In genomic region chr10:117629169-117629971, GRCm38 (mm10) we compare ENCODE assay signal across 7 mouse cellular contexts. TPM values are rescaled to one million over a fixed set of nuclear protein-coding genes. Genes with fewer than 3 reads are reported as not detected.
DNase-seq lines count a peak whose midpoint lies in the region; ATAC-seq and TF ChIP-seq lines count a peak whose summit lies in the region.

Gene Cpm (plus strand): TSS chr10:117629500.

- peak; percentile 89 for ATAC-seq in granulocyte monocyte progenitor cell, adult 5-6 weeks (replicated peaks; ENCODE audit: poor library complexity, severe bottlenecking)
- ATAC-seq in intestine, embryonic 16.5 days, result peak; percentile 97
- peak; percentile 94 for ATAC-seq in limb, embryonic 13.5 days (ENCODE audit: low FRiP score, low read depth)
- ATAC-seq in midbrain, embryonic 14.5 days (ENCODE audit: low FRiP score, low TSS enrichment), result peak; percentile 64; the same call in 1 of the 2 replicates

- WGBS in intestine, embryonic 16.5 days, result under 1% methylated on average over 73 of the region's 73 CpGs
- under 1% methylated on average over 69 of the region's 73 CpGs for WGBS in limb, embryonic 13.5 days
- under 1% methylated on average over 69 of the region's 73 CpGs for WGBS in midbrain, embryonic 14.5 days
- under 1% methylated on average over 72 of the region's 73 CpGs for WGBS in spleen, adult 2 months

- peak within 1 kb of the TSS; percentile 33; the same call in 1 of the 2 replicates for H3K27ac ChIP-seq in intestine, embryonic 16.5 days (ENCODE audit: low read length)
- no peak within 1 kb of the TSS for H3K27ac ChIP-seq in limb, embryonic 13.5 days
- H3K27ac ChIP-seq in midbrain, embryonic 14.5 days (replicated peaks; ENCODE audit: low read depth, low read length), result no peak within 1 kb of the TSS
- peak within 1 kb of the TSS; percentile 77 for H3K27ac ChIP-seq in spleen, adult 2 months (ENCODE audit: insufficient read depth, low read length)

- no peaks in the 10 kb centered on the region for H3K4me1 ChIP-seq in intestine, embryonic 16.5 days (ENCODE audit: control insufficient read depth, insufficient read depth, low read length)
- H3K4me1 ChIP-seq in limb, embryonic 13.5 days, result peaks cover 19% of the 10 kb centered on the region
- peaks cover 10% of the 10 kb centered on the region for H3K4me1 ChIP-seq in midbrain, embryonic 14.5 days (ENCODE audit: control insufficient read depth, insufficient read depth, low read length)
- peaks cover 16% of the 10 kb centered on the region for H3K4me1 ChIP-seq in spleen, adult 2 months (ENCODE audit: control insufficient read depth, insufficient read depth, insufficient read length)

- peak; percentile 91 to 97 for DNase-seq in adrenal gland, adult (ENCODE audit: inconsistent age in 2 of 2, low spot score in 1 of 2)
- peak; percentile 86 for DNase-seq in embryo, embryonic 10.5 days (ENCODE audit: low spot score)
- peak; percentile 68 for DNase-seq in midbrain, embryonic 14.5 days
- peak; percentile 56 to 85 for DNase-seq in spleen, adult 2 months (ENCODE audit: low read depth in 1 of 2, low spot score in 2 of 2)

- no peak for TF ChIP-seq CTCF in spleen, adult 2 months (IDR thresholded peaks at IDR 0.05; ENCODE audit: extremely low read depth, insufficient read depth, insufficient read length, insufficient replicate concordance)

- peak; percentile 99 for TF ChIP-seq POLR2A in spleen, adult 2 months (IDR thresholded peaks at IDR 0.05; ENCODE audit: low read depth, low read length)

- H3K9me3 ChIP-seq in intestine, embryonic 16.5 days (ENCODE audit: control insufficient read depth, low read length), result no peaks in the 10 kb centered on the region
- H3K9me3 ChIP-seq in limb, embryonic 13.5 days, result no peaks in the 10 kb centered on the region
- H3K9me3 ChIP-seq in midbrain, embryonic 14.5 days (ENCODE audit: control insufficient read depth, low read length), result no peaks in the 10 kb centered on the region

- peak within 1 kb of the TSS; percentile 99 for H3K4me2 ChIP-seq in intestine, embryonic 16.5 days (ENCODE audit: low read depth, low read length)
- H3K4me2 ChIP-seq in limb, embryonic 13.5 days (replicated peaks), result peak within 1 kb of the TSS; percentile 86
- H3K4me2 ChIP-seq in midbrain, embryonic 14.5 days (ENCODE audit: low read length), result peak within 1 kb of the TSS; percentile 87

- no peaks in the 10 kb centered on the region for H3K36me3 ChIP-seq in intestine, embryonic 16.5 days (ENCODE audit: control insufficient read depth, insufficient read depth, low read length)
- H3K36me3 ChIP-seq in limb, embryonic 13.5 days, result no peaks in the 10 kb centered on the region; the same call in 1 of the 2 replicates
- H3K36me3 ChIP-seq in midbrain, embryonic 14.5 days (ENCODE audit: control insufficient read depth, insufficient read depth, low read length), result no peaks in the 10 kb centered on the region
- H3K36me3 ChIP-seq in spleen, adult 2 months (ENCODE audit: control insufficient read depth, insufficient read depth, low read length), result peaks cover 1% of the 10 kb centered on the region; the same call in 1 of the 2 replicates

- 0 out of 2 replicates have a peak, but pooled peaks cover 3% of the 10 kb centered on the region for H3K27me3 ChIP-seq in intestine, embryonic 16.5 days (replicated peaks; ENCODE audit: control insufficient read depth, insufficient read depth, low read length)
- H3K27me3 ChIP-seq in limb, embryonic 13.5 days, result peaks cover 34% of the 10 kb centered on the region
- peaks cover 46% of the 10 kb centered on the region for H3K27me3 ChIP-seq in midbrain, embryonic 14.5 days (ENCODE audit: control insufficient read depth, insufficient read depth, low read length)
- no peaks in the 10 kb centered on the region for H3K27me3 ChIP-seq in spleen, adult 2 months (ENCODE audit: control insufficient read depth, insufficient read depth, low read length)

- H3K4me3 ChIP-seq in intestine, embryonic 16.5 days (ENCODE audit: low read length), result peak within 1 kb of the TSS; percentile 63
- peak within 1 kb of the TSS; percentile 65 for H3K4me3 ChIP-seq in limb, embryonic 13.5 days
- H3K4me3 ChIP-seq in midbrain, embryonic 14.5 days (replicated peaks; ENCODE audit: low read depth, low read length), result peak within 1 kb of the TSS; percentile 50
- peak within 1 kb of the TSS; percentile 89 for H3K4me3 ChIP-seq in spleen, adult 2 months (ENCODE audit: extremely low read depth, insufficient read depth, insufficient read length)

- peak within 1 kb of the TSS; percentile 72 for H3K9ac ChIP-seq in intestine, embryonic 16.5 days (ENCODE audit: low read depth, low read length)
- peak within 1 kb of the TSS; percentile 70 for H3K9ac ChIP-seq in limb, embryonic 13.5 days
- peak within 1 kb of the TSS; percentile 16; the same call in 1 of the 2 replicates for H3K9ac ChIP-seq in midbrain, embryonic 14.5 days (replicated peaks; ENCODE audit: low read length)

RNA-seq across cellular contexts. Expression of gene Cpm, which starts in this region (rescaled TPM):
- not detected in 2 replicates for total RNA-seq in granulocyte monocyte progenitor cell, adult 5-6 weeks (2014; fragmentation: Nextera tagmentation)
- 0.46 TPM in 1 of 2 replicates, not detected in the other for total RNA-seq in granulocyte monocyte progenitor cell, adult 5-6 weeks (2017)
- 47.7 and 51.8 TPM in 2 replicates for polyA plus RNA-seq in intestine, embryonic 16.5 days (2015; fragmentation: Nextera tagmentation; extraction: Ambion mirVana)
- 40.5 and 42.8 TPM in 2 replicates for polyA plus RNA-seq in limb, embryonic 13.5 days (2015; fragmentation: Nextera tagmentation; extraction: Ambion mirVana)
- polyA plus RNA-seq in midbrain, embryonic 14.5 days (2014; fragmentation: Nextera tagmentation; extraction: Ambion mirVana), result 3.9 and 5.4 TPM in 2 replicates
- 10.1 and 19.0 TPM in 2 replicates for polyA plus RNA-seq in spleen, adult 2 months (2012; rRNA removed)

Comparison
In these comparisons a context has a peak if more than half of its experiments do, and no peak if none do; other contexts are left out.
1. Peak in ATAC-seq in granulocyte monocyte progenitor cell, adult 5-6 weeks; RNA of the gene not detected or under 1 TPM.
2. H3K27ac ChIP-seq: peak in intestine, embryonic 16.5 days (single experiment) and spleen, adult 2 months (single experiment); none in limb, embryonic 13.5 days (single experiment) and midbrain, embryonic 14.5 days (single experiment).
3. H3K9ac ChIP-seq: peak in every context shown above with its lines; median percentile 72 in intestine, embryonic 16.5 days; 70 in limb, embryonic 13.5 days; 16 in midbrain, embryonic 14.5 days.
4. Peak in every context shown above with its lines, with median percentiles within 50 percentile points of each other: DNase-seq, ATAC-seq, H3K4me2 ChIP-seq and H3K4me3 ChIP-seq.